Mouse (Mus musculus) CD4-positive, CD25-positive, alpha-beta regulatory T cell (primary cell): ENCODE results near the gene Oxtr. TPM values are rescaled to one million over a fixed set of nuclear protein-coding genes. Genes with fewer than 3 reads are reported as not detected.

Experiments used
- polyA plus RNA-seq: library from polyadenylated mRNA; unstranded; fragments of 100-300 nt; shearing (Covaris generic); gene quantifications from one replicate; pipeline ENCODE4 v1.2.1, GENCODE M21; 2017

Oxtr gene
- polyA plus RNA-seq = 0.06 TPM

GRCm38 (mm10) chr6:112489910-112490559, at the start of gene Oxtr:
Oxtr (minus strand) TSS chr6:112489943.

GRCm38 (mm10) chr6:112459341-112459749, 30.4 kb downstream of the Oxtr start, which contains the start of gene Cav3:
Cav3 (plus strand) TSS chr6:112459505.

Other genes starting within 250 kb of the Oxtr start
- not detected for gene Lmcd1, start 216.2 kb downstream of the Oxtr start, polyA plus RNA-seq
- gene Ssu2, start 101.9 kb downstream of the Oxtr start, polyA plus RNA-seq = not detected
- gene Cav3, start 30.4 kb downstream of the Oxtr start, polyA plus RNA-seq = not detected
- gene Rad18, start 206.7 kb upstream of the Oxtr start, polyA plus RNA-seq = 40.0 TPM